Mouse (Mus musculus): ENCODE measurements around the gene Ptprt.

GRCm38 (mm10) chr2:162082391-162082790 lies 578.6 kb downstream of the Ptprt start:
- no peak for TF ChIP-seq CTCF (conservative IDR thresholded peaks at IDR 0.05; ENCODE audit: insufficient read depth, insufficient read length, low read depth, low read length)
- no peak for TF ChIP-seq POLR2A (IDR thresholded peaks at IDR 0.05; ENCODE audit: low read depth, low read length)

All from kidney, adult 2 months (tissue).